Mouse (Mus musculus): ENCODE measurements at regions not wholly inside any gene's neighbourhood (a gene's known extent, or its start where the extent isn't known, plus 50 kb on each side); places are given as distances from the start of the nearest gene placed in this dataset.
A peak's percentile ranks its signal among the peaks of the same experiment; 100 is the strongest.

DNA sequence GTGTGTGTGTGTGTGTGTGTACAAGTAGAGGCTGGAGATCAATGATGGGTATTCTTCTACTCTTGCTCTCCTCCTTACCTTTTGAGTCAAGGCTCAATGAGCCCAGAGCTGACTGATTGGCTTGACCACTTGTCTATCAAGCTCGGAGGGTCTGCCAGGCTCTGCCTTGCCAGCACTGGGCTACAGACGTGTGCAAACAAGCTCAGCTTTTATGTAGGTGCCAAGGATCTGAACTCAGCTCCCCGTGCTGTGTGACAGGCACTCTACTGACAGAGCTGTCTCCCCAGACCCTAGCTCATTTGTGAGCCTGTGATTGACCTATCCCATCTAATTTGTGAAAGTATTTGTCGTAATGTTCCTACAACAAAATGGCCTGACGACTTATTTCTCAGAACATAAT is 54.2 kb upstream of the Cdc42bpa start:
- DNase-seq (ENCODE audit: low spot score), result no peak

DNA sequence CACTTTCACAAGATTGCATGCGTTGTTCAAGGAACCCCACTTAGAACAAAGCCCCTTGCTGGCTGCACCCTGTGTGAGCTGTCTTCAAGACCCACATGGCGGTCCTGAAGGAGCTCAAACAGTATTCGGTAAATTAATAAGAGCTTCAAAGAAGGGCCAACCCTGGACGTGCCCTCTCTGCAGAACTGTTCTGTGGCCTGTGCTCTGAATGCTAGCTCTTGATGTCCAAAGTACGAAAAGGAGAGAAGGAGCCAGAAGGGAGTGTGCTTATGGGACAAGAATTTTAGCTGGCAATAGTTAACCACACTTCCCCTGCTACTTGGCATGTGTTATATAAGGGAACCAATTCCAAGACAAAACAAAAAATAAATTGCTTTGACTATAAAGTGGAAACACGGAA is 67.6 kb upstream of the Cdc42bpa start:
- DNase-seq (ENCODE audit: low spot score), result no peak

GRCm38 (mm10) chr1:179887921-179888320 is 72.4 kb upstream of the Cdc42bpa start:
- DNase-seq (ENCODE audit: low spot score), result no peak

DNA sequence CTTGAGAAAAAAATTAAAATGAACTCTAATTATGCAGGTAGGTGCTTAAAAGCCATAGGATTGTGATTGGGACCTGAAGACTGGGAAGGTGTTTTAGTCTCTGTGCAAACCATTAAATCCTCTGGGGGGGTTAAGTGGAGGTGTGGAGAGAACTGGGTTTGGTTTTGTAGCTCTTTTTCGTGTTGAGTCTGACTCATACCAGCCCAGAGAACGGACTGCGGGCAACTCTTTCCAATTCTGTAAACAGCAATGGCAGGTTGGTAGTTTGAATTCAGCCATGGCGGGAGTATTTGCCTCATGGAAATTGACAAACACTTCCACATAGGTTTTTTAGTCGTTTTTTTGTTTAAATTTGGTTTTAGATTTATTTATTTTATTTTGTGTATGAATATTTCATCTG is 77.7 kb upstream of the Ahctf1 start:
- no peak for DNase-seq (ENCODE audit: low spot score)

- no peak for DNase-seq (ENCODE audit: low spot score)
These were observed 74.4 kb upstream of the Ahctf1 start for GRCm38 (mm10) chr1:179877893-179878292.

- DNase-seq (ENCODE audit: low spot score), result no peak
These were observed 70.5 kb upstream of the Ahctf1 start for GRCm38 (mm10) chr1:179873772-179874555.

GRCm38 (mm10) chr1:179871961-179872360 is 68.5 kb upstream of the Ahctf1 start:
- no peak for DNase-seq (ENCODE audit: low spot score)

- DNase-seq (ENCODE audit: low spot score), result no peak
These were observed 65.2 kb upstream of the Ahctf1 start for GRCm38 (mm10) chr1:179868656-179869055.

- peak; percentile 10 for DNase-seq (ENCODE audit: low spot score)
These were observed 64.0 kb upstream of the Ahctf1 start for GRCm38 (mm10) chr1:179867493-179867892.

- no peak for DNase-seq (ENCODE audit: low spot score)
These were observed 62.7 kb upstream of the Ahctf1 start for GRCm38 (mm10) chr1:179866056-179866772.

DNA sequence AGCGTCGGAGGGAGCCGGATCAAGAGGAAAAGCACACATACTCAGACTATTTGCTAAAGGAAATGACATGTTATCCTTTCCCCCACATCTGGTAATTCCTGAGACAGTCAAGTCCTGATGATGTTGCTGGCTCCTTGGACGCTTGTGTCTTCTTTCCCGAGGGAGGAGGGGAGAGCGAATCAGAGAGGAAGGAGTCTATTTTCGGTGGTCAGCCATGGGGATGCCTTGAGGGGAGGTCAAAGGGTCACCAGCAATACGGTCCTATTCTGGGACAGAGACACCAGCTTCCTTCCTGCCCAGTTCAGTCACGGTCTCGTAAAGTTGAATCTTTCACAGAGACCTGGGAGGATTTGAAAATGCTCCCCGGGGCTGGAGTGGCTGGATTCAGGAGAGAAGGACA is 62.1 kb upstream of the Ahctf1 start:
- DNase-seq (ENCODE audit: low spot score), result no peak

- DNase-seq (ENCODE audit: low spot score), result no peak
These were observed 61.2 kb upstream of the Ahctf1 start for GRCm38 (mm10) chr1:179864537-179865226.

GRCm38 (mm10) chr1:179863420-179863819 is 59.9 kb upstream of the Ahctf1 start:
- DNase-seq (ENCODE audit: low spot score), result no peak

DNA sequence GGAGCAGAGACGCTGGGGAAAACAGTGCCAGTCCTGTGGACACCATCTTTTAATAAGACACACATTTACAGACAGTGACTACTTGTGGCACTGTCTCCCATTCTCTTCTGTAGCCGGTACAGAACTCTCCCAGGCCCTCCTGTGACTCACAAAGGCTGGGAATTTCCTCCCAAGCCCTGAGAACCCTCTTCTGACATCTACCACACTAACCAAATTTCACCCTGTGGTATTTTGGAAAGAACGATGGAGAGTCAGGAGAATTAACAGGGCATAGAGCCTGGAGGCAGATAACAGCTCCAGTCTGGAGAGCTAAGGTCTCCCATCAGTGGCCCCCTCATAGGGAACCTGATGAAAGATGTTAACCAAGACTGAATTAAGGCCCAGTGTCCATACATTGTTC is 59.5 kb upstream of the Ahctf1 start:
- DNase-seq (ENCODE audit: low spot score), result no peak

DNA sequence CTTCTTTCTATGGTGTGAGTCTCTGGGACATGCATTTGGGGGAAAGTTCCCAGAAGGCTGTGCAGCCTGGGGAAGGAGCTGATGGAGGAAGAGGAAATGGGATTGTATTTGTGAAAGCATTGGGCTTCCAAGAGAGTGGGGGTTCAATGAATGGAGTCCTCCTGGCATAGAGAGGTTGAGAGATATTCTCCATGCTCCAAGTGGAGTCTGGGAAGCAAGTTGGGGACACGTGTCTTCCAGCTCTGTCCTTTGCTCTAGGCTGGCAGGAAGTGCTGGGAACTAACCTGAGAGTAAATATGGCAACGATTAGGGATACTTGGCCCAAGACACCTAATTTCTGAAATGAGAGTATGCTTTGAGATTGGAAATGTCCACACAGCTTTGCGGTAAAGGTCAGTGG is 58.3 kb upstream of the Ahctf1 start:
- no peak for DNase-seq (ENCODE audit: low spot score)

- no peak for DNase-seq (ENCODE audit: low spot score)
These were observed 56.0 kb upstream of the Ahctf1 start for GRCm38 (mm10) chr1:179859552-179859902.

DNA sequence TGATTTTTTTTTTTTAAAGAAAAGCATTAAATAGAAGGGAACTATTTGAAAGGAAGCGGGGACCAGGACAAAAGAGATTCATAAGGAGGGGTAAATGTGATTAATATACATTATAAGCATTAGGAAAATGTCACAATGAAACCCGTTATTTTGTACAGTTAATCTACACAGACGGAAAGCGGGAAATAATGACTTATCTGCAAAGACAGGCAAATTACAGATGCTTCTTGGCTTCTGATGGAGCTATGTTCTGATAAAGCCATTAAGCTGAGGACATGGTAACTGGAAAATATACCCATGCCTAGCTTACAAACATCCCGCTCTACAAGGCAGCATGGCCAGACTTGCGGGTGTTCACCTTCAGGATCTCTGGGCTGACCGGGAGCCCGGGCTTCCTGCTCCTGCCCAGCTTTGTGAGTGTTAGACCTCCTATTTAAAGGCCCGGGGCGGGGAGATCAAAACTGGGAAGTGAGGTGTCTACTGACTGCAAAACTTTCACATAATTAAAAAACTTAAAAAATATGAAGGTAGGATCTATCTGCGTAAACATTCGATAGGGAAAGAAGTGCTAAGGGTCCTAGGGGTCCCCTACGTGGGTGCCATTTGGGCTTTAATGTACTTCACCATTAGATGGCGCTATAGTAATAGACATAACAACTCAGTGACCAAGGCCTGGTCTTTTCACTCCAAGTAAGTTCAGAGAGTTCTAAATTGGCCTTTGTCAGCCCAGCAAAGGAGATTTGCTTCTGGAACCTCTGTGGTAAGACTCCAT is 55.5 kb upstream of the Ahctf1 start:
- DNase-seq (ENCODE audit: low spot score), result no peak

- no peak for DNase-seq (ENCODE audit: low spot score)
These were observed 50.9 kb upstream of the Ahctf1 start for GRCm38 (mm10) chr1:179854288-179854965.

Data from T-cell, adult 2 months (primary cell).